Mouse (Mus musculus) liver, embryonic 11.5 days (tissue): ENCODE measurements around the gene Fam199x. TPM values are rescaled to one million over a fixed set of nuclear protein-coding genes. Genes with fewer than 3 reads are reported as not detected.

Experiments
- ATAC-seq: fragments of 200-750 bp; cut with Nextera tagmentation; replicated peaks from 2 replicates; pipeline ENCODE4 v1.8.0; 2017; ENCODE audit warnings: moderate number of reproducible peaks, mild to moderate bottlenecking, moderate TSS enrichment, moderate library complexity; ENCODE audit not compliant: low FRiP score
- DNase-seq: peaks from one replicate; pipeline ENCODE4 v3.0.0-alpha.2; 2017; ENCODE audit warnings: low spot score
- H3K27ac ChIP-seq: fragments of 300-500 bp; sonication (generic); 2 replicates; pipeline ENCODE4 v1.5.1; 2014; ENCODE audit warnings: mild to moderate bottlenecking, low read depth, low read length, control low read depth
- H3K27me3 ChIP-seq: fragments of 300-500 bp; sonication (generic); replicated peaks from 2 replicates; pipeline ENCODE4 v1.6.1; 2014; ENCODE audit warnings: low read length, mixed read lengths; ENCODE audit not compliant: control insufficient read depth, insufficient read depth
- H3K36me3 ChIP-seq: fragments of 300-500 bp; sonication (generic); 2 replicates; pipeline ENCODE4 v1.6.1; 2014; ENCODE audit warnings: mild to moderate bottlenecking, low read length, moderate library complexity, mixed read lengths; ENCODE audit not compliant: control insufficient read depth, insufficient read depth
- H3K4me1 ChIP-seq: fragments of 300-500 bp; sonication (generic); replicated peaks from 2 replicates; pipeline ENCODE4 v1.6.1; 2014; ENCODE audit warnings: low read length, mixed read lengths; ENCODE audit not compliant: control insufficient read depth, insufficient read depth
- H3K4me2 ChIP-seq: fragments of 300-500 bp; sonication (generic); 2 replicates; pipeline ENCODE4 v1.6.1; 2014; ENCODE audit warnings: mild to moderate bottlenecking, control low read depth, moderate library complexity
- H3K4me3 ChIP-seq: fragments of 300-500 bp; sonication (generic); 2 replicates; pipeline ENCODE4 v1.5.1; 2014; ENCODE audit warnings: low read depth, low read length, control low read depth
- H3K9ac ChIP-seq: fragments of 300-500 bp; sonication (generic); 2 replicates; pipeline ENCODE4 v1.6.1; 2014; ENCODE audit warnings: low read depth, low read length, control low read depth
- H3K9me3 ChIP-seq: fragments of 300-500 bp; sonication (generic); 2 replicates; pipeline ENCODE4 v1.6.1; 2016; ENCODE audit warnings: low read length, inconsistent platforms, mixed read lengths; ENCODE audit not compliant: control insufficient read depth
- WGBS: fragments of 180-500 bp; shearing (Covaris S2); extraction: QIAGEN DNeasy Blood & Tissue Kit; methylation state at CpG from one replicate; pipeline ENCODE4 v1.1.7; 2014; 5-methylcytosine and 5-hydroxymethylcytosine counted together
- polyA plus RNA-seq: library from polyadenylated mRNA; unstranded; fragments of >200 nt; fragmentation: Nextera tagmentation; extraction: Ambion mirVana; gene quantifications from 2 replicates; pipeline ENCODE4 v1.2.1, GENCODE M21; 2014

The Fam199x gene
- polyA plus RNA-seq, 1 experiment from 2014 or later: 4.2 TPM

- Histone ChIP-seq H3K9me3 (no peaks in the 10 kb centered on the region), H3K27ac (peak within 1 kb of the TSS; percentile 58; the same call in 1 of the 2 replicates), H3K4me3 (peak within 1 kb of the TSS; percentile 58), H3K36me3 (no peaks in the 10 kb centered on the region), H3K27me3 (no peaks in the 10 kb centered on the region), H3K9ac (peak within 1 kb of the TSS; percentile 62), H3K4me2 (peak within 1 kb of the TSS; percentile 63), H3K4me1 (no peaks in the 10 kb centered on the region)
- ATAC-seq (peak; percentile 92), DNase-seq (peak; percentile 83)
- WGBS: 24% methylated on average over 31 of the region's 31 CpGs
Measured at GRCm38 (mm10) chrX:137038000-137038483, 11.4 kb upstream of the Fam199x start, which contains the start of gene Slc25a53. TSS of gene Slc25a53 (minus strand) at chrX:137038302.

- H3K27me3 ChIP-seq: no peaks in the 10 kb centered on the region
- H3K36me3 ChIP-seq: no peaks in the 10 kb centered on the region
- ATAC-seq (peak; percentile 14; the same call in 1 of the 2 replicates), DNase-seq (no peak)
- peak overlapping the region; percentile 25; the same call in 1 of the 2 replicates for H3K9ac ChIP-seq
- peak overlapping the region; percentile 58 for H3K4me3 ChIP-seq
- WGBS: 40% methylated on average over 7 of the region's 7 CpGs
- no peak overlapping the region for H3K27ac ChIP-seq
- H3K4me1 ChIP-seq: no peaks in the 10 kb centered on the region
- no peaks in the 10 kb centered on the region for H3K9me3 ChIP-seq
- peak overlapping the region; percentile 58 for H3K4me2 ChIP-seq
Measured at GRCm38 (mm10) chrX:137038502-137038901, 10.9 kb upstream of the Fam199x start.

GRCm38 (mm10) chrX:137049060-137049424 is 352 bp upstream of the Fam199x start:
- H3K27ac ChIP-seq: no peak overlapping the region
- 19% methylated on average over 9 of the region's 11 CpGs for WGBS
- peaks cover 8% of the 10 kb centered on the region; the same call in 1 of the 2 replicates for H3K27me3 ChIP-seq
- no peaks in the 10 kb centered on the region for H3K36me3 ChIP-seq
- ATAC-seq (peak; percentile 54), DNase-seq (no peak)
- H3K9me3 ChIP-seq: no peaks in the 10 kb centered on the region
- H3K9ac ChIP-seq: peak overlapping the region; percentile 64
- no peaks in the 10 kb centered on the region for H3K4me1 ChIP-seq
- peak overlapping the region; percentile 65 for H3K4me3 ChIP-seq
- H3K4me2 ChIP-seq: peak overlapping the region; percentile 64

GRCm38 (mm10) chrX:137063202-137063601 is 13.8 kb downstream of the Fam199x start:
- no peaks in the 10 kb centered on the region for H3K9me3 ChIP-seq
- H3K36me3 ChIP-seq: no peaks in the 10 kb centered on the region
- 90% methylated on average over 9 of the region's 9 CpGs for WGBS
- DNase-seq (no peak), ATAC-seq (no peak)
- no peaks in the 10 kb centered on the region for H3K4me1 ChIP-seq
- no peak overlapping the region for H3K4me3 ChIP-seq
- no peak overlapping the region for H3K27ac ChIP-seq
- H3K27me3 ChIP-seq: no peaks in the 10 kb centered on the region
- no peak overlapping the region for H3K9ac ChIP-seq
- H3K4me2 ChIP-seq: no peak overlapping the region

- ATAC-seq (no peak), DNase-seq (no peak)
- no peaks in the 10 kb centered on the region for H3K4me1 ChIP-seq
- WGBS: 24% methylated on average over 25 of the region's 25 CpGs
- H3K4me3 ChIP-seq: no peak overlapping the region
- no peak overlapping the region for H3K27ac ChIP-seq
- H3K27me3 ChIP-seq: peaks cover 57% of the 10 kb centered on the region
- H3K9ac ChIP-seq: no peak overlapping the region
- no peaks in the 10 kb centered on the region for H3K36me3 ChIP-seq
- H3K9me3 ChIP-seq: no peaks in the 10 kb centered on the region
- H3K4me2 ChIP-seq: no peak overlapping the region
Measured at GRCm38 (mm10) chrX:137104531-137104930, 55.1 kb downstream of the Fam199x start.

GRCm38 (mm10) chrX:137106498-137106897 is 57.1 kb downstream of the Fam199x start:
- no peak for DNase-seq
- H3K27me3 ChIP-seq: peaks cover 44% of the 10 kb centered on the region
- no peak overlapping the region for H3K9ac ChIP-seq
- no peaks in the 10 kb centered on the region for H3K9me3 ChIP-seq
- no peaks in the 10 kb centered on the region for H3K36me3 ChIP-seq
- no peak overlapping the region for H3K4me3 ChIP-seq
- no peak overlapping the region for H3K27ac ChIP-seq
- no peaks in the 10 kb centered on the region for H3K4me1 ChIP-seq
- no peak overlapping the region for H3K4me2 ChIP-seq
- 9% methylated on average over 11 of the region's 13 CpGs for WGBS
- ATAC-seq: no peak

- Histone ChIP-seq H3K4me3 (peak overlapping the region; percentile 10; the same call in 1 of the 2 replicates), H3K9ac (no peak overlapping the region), H3K36me3 (no peaks in the 10 kb centered on the region), H3K4me2 (peak overlapping the region; percentile 33), H3K9me3 (no peaks in the 10 kb centered on the region), H3K27ac (no peak overlapping the region), H3K4me1 (no peaks in the 10 kb centered on the region), H3K27me3 (peaks cover 79% of the 10 kb centered on the region)
- DNase-seq (peak; percentile 72), ATAC-seq (peak; percentile 62; the same call in 1 of the 2 replicates)
- 13% methylated on average over 37 of the region's 40 CpGs for WGBS
Measured at GRCm38 (mm10) chrX:137118097-137118746, 68.8 kb downstream of the Fam199x start.

- peaks cover 78% of the 10 kb centered on the region for H3K27me3 ChIP-seq
- no peaks in the 10 kb centered on the region for H3K9me3 ChIP-seq
- no peak overlapping the region for H3K27ac ChIP-seq
- H3K4me2 ChIP-seq: peak overlapping the region; percentile 50
- no peaks in the 10 kb centered on the region for H3K36me3 ChIP-seq
- ATAC-seq (peak; percentile 39; the same call in 1 of the 2 replicates), DNase-seq (no peak)
- WGBS: 19% methylated on average over 52 of the region's 52 CpGs
- H3K4me3 ChIP-seq: peak overlapping the region; percentile 31
- no peak overlapping the region for H3K9ac ChIP-seq
- no peaks in the 10 kb centered on the region for H3K4me1 ChIP-seq
Measured at GRCm38 (mm10) chrX:137119675-137120423, 70.5 kb downstream of the Fam199x start.
